Mouse (Mus musculus) liver (tissue): ENCODE results near the gene Prr9.

Experiments
- DNase-seq: peaks from one replicate; pipeline ENCODE4 v3.0.0-alpha.2; 2020; ENCODE audit warnings: mixed read lengths

The Prr9 gene

DNA sequence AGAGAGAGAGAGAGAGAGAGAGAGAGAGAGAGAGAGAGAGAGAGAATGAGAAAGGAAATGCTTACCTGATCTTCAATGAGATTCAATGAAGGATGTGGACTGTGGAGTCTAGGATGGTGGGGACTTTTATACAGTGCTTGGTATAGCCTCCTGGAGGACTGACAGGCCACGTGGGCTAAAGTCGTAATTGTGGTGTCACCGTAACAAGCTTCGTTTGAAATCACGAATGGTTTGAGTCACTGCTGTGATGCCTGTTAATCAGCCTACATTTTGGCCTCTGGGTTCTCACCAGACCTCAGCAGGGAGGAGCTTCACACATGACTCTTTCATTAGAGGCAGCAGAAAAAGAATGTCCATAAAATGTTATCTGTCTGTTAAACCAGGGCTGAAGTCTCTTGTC lies at the start of gene Prr9:
TSS of gene Prr9 (minus strand) at position 101 of the 400 bp plus-strand sequence.
- no peak for DNase-seq

DNA sequence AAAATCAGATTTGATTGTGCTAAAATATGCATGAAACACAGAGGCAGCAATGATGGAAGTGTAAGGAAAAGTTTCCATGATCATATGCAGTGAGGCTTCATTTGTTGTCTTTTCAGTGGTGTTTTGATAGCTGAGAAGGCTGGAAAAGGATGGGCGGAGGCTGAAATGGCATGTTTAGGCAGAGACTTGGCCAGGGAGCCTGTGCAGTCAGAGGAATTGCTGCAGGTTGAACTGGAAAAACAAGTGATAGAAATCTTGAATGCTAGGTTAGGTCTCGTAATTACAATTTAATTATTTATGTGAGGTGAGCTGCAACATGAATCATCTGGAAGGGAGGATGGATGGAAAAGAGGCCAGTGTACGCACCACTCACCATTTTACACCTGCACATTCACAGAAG lies 46.1 kb upstream of the Prr9 start:
- DNase-seq = no peak

GRCm38 (mm10) chr3:92153322-92153721 lies 29.6 kb upstream of the Prr9 start:
- DNase-seq = peak; percentile 53

DNA sequence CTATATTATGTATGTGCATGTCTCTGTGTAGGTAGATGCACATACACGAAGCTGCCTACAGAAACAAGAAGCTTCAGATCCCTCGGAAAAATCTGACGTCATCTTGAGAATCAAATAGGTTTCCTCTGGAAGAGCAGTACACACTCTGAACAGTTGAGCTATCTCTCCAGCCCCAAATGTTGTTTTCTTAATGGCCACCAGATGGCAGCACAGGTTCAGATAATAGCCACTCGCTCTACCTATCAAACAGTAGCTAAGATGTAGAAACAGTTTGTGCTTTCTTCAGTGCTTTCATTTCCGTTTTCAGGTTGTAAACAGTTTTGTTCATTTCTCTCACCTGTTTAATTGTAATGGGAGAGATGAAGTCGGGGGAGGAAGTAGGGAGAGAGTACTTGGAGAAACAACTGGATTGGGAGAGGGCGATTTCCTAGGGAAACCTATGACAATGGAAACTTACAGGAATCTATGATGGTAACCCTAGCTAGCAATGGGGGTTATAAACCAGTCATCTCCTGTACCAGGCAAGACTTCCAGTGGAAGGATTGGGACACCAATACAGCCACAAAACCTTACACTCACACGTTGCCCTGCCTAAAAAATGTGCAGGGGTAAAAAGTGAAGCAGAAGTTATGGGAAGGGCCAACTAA lies 27.0 kb upstream of the Prr9 start:
- peak; percentile 5 for DNase-seq

DNA sequence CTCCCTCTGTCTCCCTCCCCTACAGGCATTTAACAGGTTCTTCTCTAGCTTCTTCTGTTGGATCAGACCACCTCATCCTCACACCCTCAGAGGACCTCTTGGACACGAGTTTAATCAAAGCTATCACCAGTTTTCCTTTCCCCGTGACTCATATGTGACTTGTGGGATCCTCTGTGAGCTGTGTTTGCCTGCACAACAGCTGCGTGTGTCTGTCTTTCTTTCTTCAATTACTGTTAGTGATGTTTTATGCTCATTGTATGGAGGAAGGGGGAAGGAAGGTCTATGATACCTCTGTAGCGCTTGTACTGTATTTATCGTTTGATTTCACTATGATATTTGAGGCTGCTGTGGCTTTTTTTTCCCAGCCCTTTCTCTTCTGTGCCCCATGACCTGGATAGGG lies 24.2 kb upstream of the Prr9 start:
- DNase-seq = no peak

DNA sequence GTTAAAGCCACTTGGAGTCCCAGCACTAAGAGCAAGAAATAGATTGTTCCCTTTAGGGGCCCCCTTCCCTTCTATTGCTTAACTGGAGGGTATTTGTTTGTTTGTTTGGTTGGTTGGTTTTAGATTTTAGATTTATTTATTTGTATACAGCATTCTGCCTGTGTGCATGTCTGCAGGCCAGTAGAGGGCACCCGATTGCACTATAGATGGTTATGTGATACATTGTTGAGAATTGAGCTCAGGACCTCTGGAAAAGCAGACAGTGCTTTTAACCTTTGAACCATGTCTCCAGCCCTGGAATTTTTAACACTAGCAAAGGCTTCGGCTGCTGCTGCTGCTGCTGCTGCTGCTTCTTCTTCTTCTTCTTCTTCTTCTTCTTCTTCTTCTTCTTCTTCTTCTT lies 23.7 kb upstream of the Prr9 start:
- DNase-seq = no peak

GRCm38 (mm10) chr3:92142644-92143043 lies 18.9 kb upstream of the Prr9 start, which contains the start of gene Lelp1:
Gene Lelp1 (minus strand): TSS chr3:92142744.
- DNase-seq = no peak

GRCm38 (mm10) chr3:92120902-92121301 lies 2.8 kb downstream of the Prr9 start:
- no peak for DNase-seq

DNA sequence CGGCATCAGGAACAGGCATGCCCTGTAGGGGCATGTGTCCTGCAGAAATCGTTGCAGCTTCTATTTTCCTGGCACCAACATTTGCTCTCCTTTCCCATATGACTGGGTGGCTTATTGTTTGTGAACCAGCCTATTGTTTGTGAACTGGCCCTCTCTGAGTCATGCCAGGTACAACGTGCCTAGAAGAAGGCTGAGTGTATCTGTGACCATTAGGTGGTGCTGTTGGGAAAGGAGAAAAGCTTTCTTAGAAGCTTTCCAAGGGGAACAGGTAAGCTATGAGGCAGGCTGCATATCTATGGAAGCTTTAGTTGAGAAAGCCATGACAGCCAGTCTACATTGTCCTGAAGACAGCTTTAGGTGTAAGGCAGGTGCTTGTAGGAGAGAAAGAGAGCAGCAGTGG lies 5.8 kb downstream of the Prr9 start:
- DNase-seq = no peak

- DNase-seq = no peak
Observed at GRCm38 (mm10) chr3:92111526-92111925, 12.2 kb downstream of the Prr9 start.

DNA sequence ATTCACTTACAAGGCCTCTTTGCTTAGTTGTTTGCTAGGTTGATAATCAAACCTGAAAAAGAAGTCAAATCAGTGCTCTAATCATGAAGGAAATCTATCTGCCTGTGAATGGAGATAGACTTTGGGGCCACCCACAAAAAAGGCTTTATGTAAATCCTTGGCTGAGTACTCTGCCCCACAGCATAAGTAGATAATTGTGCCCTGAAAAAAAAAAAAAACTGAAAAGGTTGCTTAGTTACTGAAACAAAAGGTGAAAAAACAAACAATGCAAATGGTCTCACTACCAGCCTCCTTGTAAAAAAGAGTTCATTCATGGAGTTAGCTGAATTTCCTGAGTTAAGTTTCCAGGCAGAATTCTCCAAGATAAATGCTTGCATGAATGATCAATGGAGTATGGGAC lies 13.0 kb downstream of the Prr9 start:
- no peak for DNase-seq

- peak; percentile 5 for DNase-seq
Observed at GRCm38 (mm10) chr3:92106582-92106981, 17.2 kb downstream of the Prr9 start.

DNA sequence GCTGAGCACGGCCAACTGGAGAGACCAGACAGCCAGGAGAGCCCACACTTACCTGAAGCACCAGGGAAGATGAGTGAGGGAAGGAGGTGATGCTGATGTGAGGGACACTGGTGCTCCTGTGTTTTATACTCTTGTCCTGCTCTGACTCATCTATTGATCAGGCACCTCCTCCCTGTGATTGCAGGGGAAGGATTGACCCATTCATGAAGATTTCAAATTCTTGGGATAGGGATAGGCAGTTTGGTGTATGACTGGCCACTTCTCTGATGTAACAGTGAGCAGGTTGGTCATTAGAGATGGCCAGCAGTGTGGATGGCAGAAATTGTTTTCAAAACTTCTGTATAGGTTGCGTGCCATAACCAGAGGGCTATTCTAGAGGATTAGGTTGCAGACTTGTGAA lies 40.7 kb downstream of the Prr9 start, which contains the start of gene Lor:
TSS of gene Lor (minus strand) at position 101 of the 400 bp plus-strand sequence.
- DNase-seq = no peak

DNA sequence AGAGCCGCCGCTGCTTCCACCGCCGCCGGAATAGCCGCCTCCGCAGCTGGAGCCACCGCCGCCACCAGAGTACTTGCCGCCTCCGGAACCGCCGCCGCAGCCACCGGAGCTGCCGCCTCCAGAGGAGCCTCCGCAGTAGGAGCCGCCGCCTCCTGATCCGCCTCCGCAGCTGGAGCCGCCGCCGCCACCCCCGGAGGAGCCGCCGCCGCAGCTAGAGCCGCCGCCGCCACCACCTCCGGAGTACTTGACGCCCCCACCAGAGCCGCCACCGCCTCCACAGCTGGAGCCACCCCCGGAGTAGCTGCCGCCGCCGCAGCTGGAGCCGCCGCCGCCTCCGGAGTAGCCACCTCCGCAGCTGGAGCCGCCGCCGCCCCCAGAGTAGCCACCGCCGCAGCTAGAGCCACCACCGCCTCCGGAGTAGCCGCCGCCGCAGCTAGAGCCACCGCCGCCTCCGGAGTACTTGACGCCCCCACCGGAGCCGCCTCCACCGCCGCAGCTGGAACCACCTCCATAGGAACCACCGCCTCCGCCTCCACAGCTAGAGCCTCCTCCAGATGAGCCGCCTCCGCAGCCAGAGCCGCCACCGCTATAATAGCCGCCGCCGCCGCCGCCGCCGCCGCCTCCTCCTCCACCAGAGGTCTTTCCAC lies 42.3 kb downstream of the Prr9 start:
- DNase-seq = peak; percentile 29

GRCm38 (mm10) chr3:92080462-92081284 lies 43.1 kb downstream of the Prr9 start:
- peak; percentile 52 for DNase-seq
